11 mouse cellular contexts compared by ENCODE assay signal in the genomic region with DNA sequence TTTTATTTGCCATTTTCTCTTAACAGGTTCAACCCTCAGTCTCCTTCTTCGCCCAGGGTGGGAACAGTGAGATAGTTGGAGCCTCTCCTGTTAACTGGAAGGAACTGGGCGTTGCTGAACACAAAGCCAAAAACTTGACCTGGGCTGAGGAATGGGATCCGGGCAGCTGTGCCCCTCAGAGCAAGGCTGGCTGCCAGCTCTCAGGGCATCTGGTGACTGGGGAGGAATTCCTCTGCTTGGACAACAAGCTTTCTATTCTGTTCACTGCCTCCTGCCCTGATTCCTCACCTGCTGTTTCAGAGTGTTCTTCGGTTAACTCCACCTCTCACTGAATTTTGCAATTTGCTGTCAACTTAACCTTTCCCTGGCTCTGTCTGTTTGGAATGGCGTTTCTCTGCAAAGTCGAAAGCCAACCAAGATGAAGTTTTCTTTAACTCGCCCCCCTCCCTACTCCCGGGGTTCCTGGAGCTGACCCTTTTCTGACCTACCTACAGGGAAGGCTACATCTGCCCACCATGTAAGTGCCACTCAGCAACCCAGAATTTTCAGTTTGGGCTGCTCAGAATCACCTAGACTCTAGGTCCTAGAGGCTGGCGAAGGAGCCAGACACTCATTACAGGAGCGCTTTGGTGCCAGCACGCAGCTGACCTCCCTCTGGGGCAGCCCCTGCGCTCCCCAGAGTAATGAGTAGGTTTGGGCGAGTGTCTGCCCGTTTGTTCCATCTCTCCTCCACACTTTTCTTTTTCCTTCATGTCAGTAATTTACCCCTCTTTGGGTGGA. TPM values are rescaled to one million over a fixed set of nuclear protein-coding genes. Genes with fewer than 3 reads are reported as not detected.
DNase-seq lines count a peak whose midpoint lies in the region; ATAC-seq and TF ChIP-seq lines count a peak whose summit lies in the region.
"Had no signal": no experiment of that assay in that cellular context is flagged by ENCODE, and none has a peak within 500 bp of the region (broad histone marks: within the 10 kb centered on the region; RNA-seq: fewer than 3 reads in every experiment).

No protein-coding gene starts in this region.

- H3K27ac ChIP-seq in intestine, embryonic 15.5 days, result no peak overlapping the region
- H3K27ac ChIP-seq in limb, embryonic 14.5 days (replicated peaks; ENCODE audit: low read depth, low read length), result no peak overlapping the region
- peak overlapping the region; percentile 40 for H3K27ac ChIP-seq in stomach, embryonic 15.5 days
- H3K27ac ChIP-seq: gastrocnemius, adult 2 months had no signal

- 0 out of 2 replicates have a peak overlapping the region, but pooled peaks have one; percentile 13 for H3K9ac ChIP-seq in intestine, embryonic 15.5 days
- H3K9ac ChIP-seq in limb, embryonic 14.5 days (ENCODE audit: low read depth, low read length, severe bottlenecking), result no peak overlapping the region
- H3K9ac ChIP-seq in stomach, embryonic 15.5 days, result no peak overlapping the region

- peak; percentile 17 for DNase-seq in lung, adult 2 months
- no peak for DNase-seq in lung, postnatal 14 days
- DNase-seq in limb, embryonic 14.5 days (ENCODE audit: low spot score), result no peak
- no peak for DNase-seq in layer of hippocampus, adult 18-20 months (ENCODE audit: low spot score in 2 of 2)
- DNase-seq in left cerebral cortex, adult 18-20 months (ENCODE audit: low spot score in 2 of 2), result no peak
- DNase-seq: cerebellum, adult 11-12 months; gastrocnemius, adult 2 months had no signal

- H3K9me3 ChIP-seq in intestine, embryonic 15.5 days, result no peaks in the 10 kb centered on the region
- H3K9me3 ChIP-seq in limb, embryonic 14.5 days (ENCODE audit: control insufficient read depth, low read length), result no peaks in the 10 kb centered on the region
- no peaks in the 10 kb centered on the region for H3K9me3 ChIP-seq in stomach, embryonic 15.5 days

- H3K4me1 ChIP-seq in lung, adult 2 months (ENCODE audit: control insufficient read depth, insufficient read depth, low read length), result no peaks in the 10 kb centered on the region
- 0 out of 2 replicates have a peak, but pooled peaks cover 3% of the 10 kb centered on the region for H3K4me1 ChIP-seq in intestine, embryonic 15.5 days (replicated peaks)
- H3K4me1 ChIP-seq in limb, embryonic 14.5 days (ENCODE audit: control insufficient read depth, insufficient read depth, low read length), result peaks cover 19% of the 10 kb centered on the region
- H3K4me1 ChIP-seq in stomach, embryonic 15.5 days, result peaks cover 9% of the 10 kb centered on the region; the same call in 1 of the 2 replicates

- H3K4me2 ChIP-seq in intestine, embryonic 15.5 days (replicated peaks), result peak overlapping the region; percentile 55
- peak overlapping the region; percentile 35 for H3K4me2 ChIP-seq in limb, embryonic 14.5 days (replicated peaks; ENCODE audit: low read depth, low read length, severe bottlenecking)
- peak overlapping the region; percentile 42 for H3K4me2 ChIP-seq in stomach, embryonic 15.5 days

- peaks cover 15% of the 10 kb centered on the region for H3K27me3 ChIP-seq in intestine, embryonic 15.5 days (replicated peaks)
- H3K27me3 ChIP-seq in limb, embryonic 14.5 days (ENCODE audit: control insufficient read depth, insufficient read depth, low read length), result 0 out of 2 replicates have a peak, but pooled peaks cover 3% of the 10 kb centered on the region
- peaks cover 23% of the 10 kb centered on the region for H3K27me3 ChIP-seq in stomach, embryonic 15.5 days (replicated peaks)

- no peaks in the 10 kb centered on the region for H3K36me3 ChIP-seq in intestine, embryonic 15.5 days
- H3K36me3 ChIP-seq in limb, embryonic 14.5 days (ENCODE audit: control insufficient read depth, insufficient read depth, low read length), result no peaks in the 10 kb centered on the region
- no peaks in the 10 kb centered on the region for H3K36me3 ChIP-seq in stomach, embryonic 15.5 days

- no peak for TF ChIP-seq POLR2A in lung, adult 2 months (IDR thresholded peaks at IDR 0.05; ENCODE audit: borderline replicate concordance, extremely low read depth, low read depth, low read length)
- TF ChIP-seq POLR2A in limb, embryonic 14.5 days (IDR thresholded peaks at IDR 0.05; ENCODE audit: borderline replicate concordance, extremely low read depth, insufficient read depth, insufficient read length), result no peak

- ATAC-seq in intestine, embryonic 15.5 days, result no peak
- ATAC-seq in limb, embryonic 14.5 days (ENCODE audit: low FRiP score, low read depth), result no peak
- no peak for ATAC-seq in stomach, embryonic 15.5 days (ENCODE audit: insufficient read depth, low FRiP score, low read depth)
- ATAC-seq in monocyte, adult 5-6 weeks (replicated peaks; ENCODE audit: insufficient number of reproducible peaks, low FRiP score, low TSS enrichment, poor library complexity, severe bottlenecking), result no peak

- peak overlapping the region; percentile 6 for H3K4me3 ChIP-seq in lung, adult 2 months (replicated peaks; ENCODE audit: extremely low read depth, low read depth, low read length)
- no peak overlapping the region for H3K4me3 ChIP-seq in intestine, embryonic 15.5 days (replicated peaks)
- no peak overlapping the region for H3K4me3 ChIP-seq in limb, embryonic 14.5 days (replicated peaks; ENCODE audit: low read length)
- H3K4me3 ChIP-seq in stomach, embryonic 15.5 days (replicated peaks), result no peak overlapping the region
- H3K4me3 ChIP-seq: gastrocnemius, adult 2 months had no signal

- 12% methylated on average over 14 of the region's 14 CpGs for WGBS in lung, adult 2 months
- 17% methylated on average over 14 of the region's 14 CpGs for WGBS in intestine, embryonic 15.5 days
- 13% methylated on average over 14 of the region's 14 CpGs for WGBS in limb, embryonic 14.5 days
- WGBS in stomach, embryonic 15.5 days, result 18% methylated on average over 14 of the region's 14 CpGs

- TF ChIP-seq CTCF in lung, adult 2 months (IDR thresholded peaks at IDR 0.05; ENCODE audit: insufficient read depth, low read length), result no peak

RNA-seq across cellular contexts. Expression of gene Mpzl2, which starts 0.7 kb away (rescaled TPM):
- 3.3 and 8.6 TPM in 2 replicates for polyA plus RNA-seq in lung, adult 2 months (2012; rRNA removed)
- 29.6 and 31.2 TPM in 2 replicates for polyA plus RNA-seq in intestine, embryonic 15.5 days (2015; fragmentation: Nextera tagmentation; extraction: Ambion mirVana)
- polyA plus RNA-seq in limb, embryonic 14.5 days (2012; rRNA removed), result 21.0 and 22.6 TPM in 2 replicates
- polyA plus RNA-seq in limb, embryonic 14.5 days (2014; fragmentation: Nextera tagmentation; extraction: Ambion mirVana), result 21.8 and 22.8 TPM in 2 replicates
- 31.4 and 32.8 TPM in 2 replicates for polyA plus RNA-seq in stomach, embryonic 15.5 days (2015; fragmentation: Nextera tagmentation; extraction: Ambion mirVana)
- under 1 TPM; 0.43 to 0.67 TPM for total RNA-seq in layer of hippocampus, adult 18-20 months (2021)
- total RNA-seq in monocyte, adult 5-6 weeks (2017), result not detected in 3 replicates
- 1 to 10 TPM; 1.9 TPM for total RNA-seq in left cerebral cortex, adult 18-20 months (2021)

RNA-seq across cellular contexts. Expression of gene Mpzl3, which starts 14.7 kb away (rescaled TPM):
- polyA plus RNA-seq in lung, adult 2 months (2012; rRNA removed), result 1.2 and 10.7 TPM in 2 replicates
- 5.4 and 6.3 TPM in 2 replicates for polyA plus RNA-seq in intestine, embryonic 15.5 days (2015; fragmentation: Nextera tagmentation; extraction: Ambion mirVana)
- 1.8 and 2.1 TPM in 2 replicates for polyA plus RNA-seq in limb, embryonic 14.5 days (2012; rRNA removed)
- 3.9 and 4.7 TPM in 2 replicates for polyA plus RNA-seq in limb, embryonic 14.5 days (2014; fragmentation: Nextera tagmentation; extraction: Ambion mirVana)
- polyA plus RNA-seq in stomach, embryonic 15.5 days (2015; fragmentation: Nextera tagmentation; extraction: Ambion mirVana), result 6.4 and 7.8 TPM in 2 replicates
- 1 to 10 TPM; 4.2 to 5.7 TPM for total RNA-seq in layer of hippocampus, adult 18-20 months (2021)
- total RNA-seq in monocyte, adult 5-6 weeks (2017), result 5.0 to 6.5 TPM (median 5.9 TPM) in 3 replicates
- 1 to 10 TPM; 4.5 to 5.2 TPM for total RNA-seq in left cerebral cortex, adult 18-20 months (2021)

RNA-seq across cellular contexts. Expression of gene Cd3e, which starts 30.8 kb away (rescaled TPM):
- polyA plus RNA-seq in lung, adult 2 months (2012; rRNA removed), result 3.0 and 4.8 TPM in 2 replicates
- 1.4 and 1.8 TPM in 2 replicates for polyA plus RNA-seq in intestine, embryonic 15.5 days (2015; fragmentation: Nextera tagmentation; extraction: Ambion mirVana)
- polyA plus RNA-seq in limb, embryonic 14.5 days (2012; rRNA removed), result 0.10 and 0.13 TPM in 2 replicates
- polyA plus RNA-seq in limb, embryonic 14.5 days (2014; fragmentation: Nextera tagmentation; extraction: Ambion mirVana), result 0.07 and 0.25 TPM in 2 replicates
- 2.1 and 2.5 TPM in 2 replicates for polyA plus RNA-seq in stomach, embryonic 15.5 days (2015; fragmentation: Nextera tagmentation; extraction: Ambion mirVana)
- not detected for total RNA-seq in layer of hippocampus, adult 18-20 months (2021)
- 0.32 to 1.6 TPM (median 0.76 TPM) in 3 replicates for total RNA-seq in monocyte, adult 5-6 weeks (2017)
- not detected for total RNA-seq in left cerebral cortex, adult 18-20 months (2021)
- total RNA-seq: gastrocnemius, adult 2 months; left cerebral cortex, postnatal 10 days had no signal

RNA-seq across cellular contexts. Expression of gene Jaml, which starts 38.7 kb away (rescaled TPM):
- 0.69 and 1.3 TPM in 2 replicates for polyA plus RNA-seq in lung, adult 2 months (2012; rRNA removed)
- 74.9 and 80.6 TPM in 2 replicates for polyA plus RNA-seq in intestine, embryonic 15.5 days (2015; fragmentation: Nextera tagmentation; extraction: Ambion mirVana)
- polyA plus RNA-seq in limb, embryonic 14.5 days (2012; rRNA removed), result 0.17 and 0.28 TPM in 2 replicates
- polyA plus RNA-seq in limb, embryonic 14.5 days (2014; fragmentation: Nextera tagmentation; extraction: Ambion mirVana), result 0.30 and 0.43 TPM in 2 replicates
- polyA plus RNA-seq in stomach, embryonic 15.5 days (2015; fragmentation: Nextera tagmentation; extraction: Ambion mirVana), result 24.3 and 25.6 TPM in 2 replicates
- total RNA-seq in layer of hippocampus, adult 18-20 months (2021), result under 1 TPM; 0.32 to 0.84 TPM
- 3.2 to 7.0 TPM (median 5.8 TPM) in 3 replicates for total RNA-seq in monocyte, adult 5-6 weeks (2017)
- total RNA-seq in left cerebral cortex, adult 18-20 months (2021), result 1 to 10 TPM in 1 of 2 experiments, under 1 TPM in 1; 0.35 to 1.3 TPM

RNA-seq across cellular contexts. Expression of gene Cd3d, which starts 58.7 kb away (rescaled TPM):
- 1.6 and 2.0 TPM in 2 replicates for polyA plus RNA-seq in lung, adult 2 months (2012; rRNA removed)
- not detected in 2 replicates for polyA plus RNA-seq in intestine, embryonic 15.5 days (2015; fragmentation: Nextera tagmentation; extraction: Ambion mirVana)
- polyA plus RNA-seq in limb, embryonic 14.5 days (2012; rRNA removed), result 0.06 TPM in 1 of 2 replicates, not detected in the other
- not detected in 2 replicates for polyA plus RNA-seq in limb, embryonic 14.5 days (2014; fragmentation: Nextera tagmentation; extraction: Ambion mirVana)
- polyA plus RNA-seq in stomach, embryonic 15.5 days (2015; fragmentation: Nextera tagmentation; extraction: Ambion mirVana), result 0.10 TPM in 1 of 2 replicates, not detected in the other
- total RNA-seq in layer of hippocampus, adult 18-20 months (2021), result not detected
- total RNA-seq in monocyte, adult 5-6 weeks (2017), result 3.0 to 5.9 TPM (median 3.4 TPM) in 3 replicates
- total RNA-seq in left cerebral cortex, adult 18-20 months (2021), result not detected
- total RNA-seq: gastrocnemius, adult 2 months; left cerebral cortex, postnatal 10 days had no signal
